Mouse (Mus musculus) heart, postnatal 36 days (tissue): ENCODE results near the gene Adamts4. TPM values are rescaled to one million over a fixed set of nuclear protein-coding genes. Genes with fewer than 3 reads are reported as not detected.

Experiments
- DNase-seq, 2 experiments: peaks; one replicate each; pipeline ENCODE4 v3.0.0; 2021 to 2022
- intact Hi-C: fragments of 180-260 bp; cut with DNase I; formaldehyde crosslinking; loops from one replicate; pipeline ENCODE4 v1.15.1; 2025
- total RNA-seq, 2 experiments: library from RNA; stranded (reverse); gene quantifications; 2 replicates each; pipeline ENCODE4 v1.2.3; 2021

The Adamts4 gene
- total RNA-seq, 2 experiments from 2014 or later = 0.50 to 0.92 TPM

DNA sequence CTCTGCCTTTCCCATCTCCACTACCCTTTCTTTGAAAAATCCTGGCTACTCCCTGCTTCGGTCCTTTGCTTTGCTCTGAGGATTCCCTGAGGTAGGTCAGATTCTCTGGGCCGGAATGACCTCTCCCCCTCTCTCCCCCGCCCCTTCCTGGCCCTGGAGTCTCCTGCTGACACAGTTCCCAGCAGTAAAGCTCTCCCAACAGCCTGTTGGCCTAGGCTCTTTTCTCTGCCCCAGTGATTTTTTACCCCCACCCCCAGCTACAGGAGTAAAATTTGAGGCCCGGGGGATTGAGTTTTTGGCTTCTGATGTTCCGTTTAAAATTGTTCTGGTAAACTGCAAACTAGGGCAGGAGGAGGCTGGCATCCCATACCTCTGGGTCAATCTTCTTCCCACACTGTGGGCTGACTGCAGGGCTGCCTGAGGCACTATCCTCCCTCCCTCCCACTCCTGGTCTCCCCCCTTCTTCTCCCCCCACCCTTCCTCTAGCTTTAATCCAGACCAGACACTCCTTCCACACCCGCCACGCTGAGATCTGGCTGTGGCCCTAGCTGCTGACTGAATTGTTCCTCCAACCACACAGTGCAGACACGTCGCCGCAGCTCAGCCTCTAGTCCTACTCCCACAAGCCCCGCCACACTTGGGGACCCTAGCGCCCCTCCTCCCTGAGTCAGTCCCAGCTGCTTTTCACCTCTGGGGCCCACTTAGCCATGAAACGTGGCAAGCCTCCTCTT lies 1.5 kb downstream of the Adamts4 start:
- intact Hi-C loops = no loop called here
- no peak for DNase-seq

DNA sequence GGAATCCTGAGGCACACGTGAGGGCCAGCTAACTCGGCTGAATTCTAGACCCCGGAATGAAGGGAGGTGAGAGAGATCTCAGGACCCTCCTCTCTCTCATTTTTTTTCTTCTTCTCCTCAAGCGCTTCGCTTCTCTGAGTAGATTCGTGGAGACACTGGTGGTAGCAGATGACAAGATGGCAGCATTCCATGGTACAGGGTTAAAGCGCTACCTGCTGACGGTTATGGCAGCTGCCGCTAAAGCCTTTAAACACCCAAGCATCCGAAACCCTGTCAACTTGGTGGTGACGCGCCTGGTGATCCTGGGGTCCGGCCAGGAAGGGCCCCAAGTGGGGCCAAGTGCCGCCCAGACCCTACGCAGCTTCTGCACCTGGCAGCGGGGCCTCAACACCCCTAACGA lies 2.2 kb downstream of the Adamts4 start:
- intact Hi-C loops = no loop called here
- no peak for DNase-seq

DNA sequence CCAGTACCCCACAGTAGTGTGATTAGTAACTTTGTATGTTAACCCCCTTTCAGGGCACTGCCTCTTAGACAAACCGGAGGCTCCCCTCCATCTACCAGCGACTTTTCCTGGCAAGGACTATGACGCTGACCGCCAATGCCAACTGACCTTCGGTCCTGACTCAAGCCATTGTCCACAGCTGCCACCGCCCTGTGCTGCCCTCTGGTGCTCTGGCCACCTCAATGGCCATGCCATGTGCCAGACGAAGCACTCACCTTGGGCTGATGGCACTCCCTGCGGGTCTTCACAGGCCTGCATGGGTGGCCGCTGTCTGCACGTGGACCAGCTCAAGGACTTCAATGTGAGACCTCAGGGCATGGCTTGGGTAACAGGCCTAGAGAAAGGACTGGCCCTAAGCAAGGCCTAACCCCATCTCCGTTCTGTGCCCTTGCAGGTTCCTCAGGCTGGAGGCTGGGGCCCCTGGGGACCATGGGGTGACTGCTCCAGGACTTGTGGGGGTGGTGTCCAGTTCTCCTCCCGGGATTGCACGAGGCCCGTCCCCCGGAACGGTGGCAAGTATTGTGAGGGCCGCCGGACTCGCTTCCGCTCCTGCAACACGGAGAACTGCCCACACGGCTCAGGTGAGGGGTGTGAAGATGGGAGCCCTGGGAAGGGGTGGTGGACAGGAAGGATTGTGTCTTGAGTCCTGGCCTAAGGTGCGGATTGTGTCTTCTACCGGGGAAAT lies 6.0 kb downstream of the Adamts4 start:
- DNase-seq = no peak
- intact Hi-C loops = loop anchor here (2.0 kb wide), 2 partner anchors 33 to 145 kb away; partner anchors contain the start of gene Tomm40l

DNA sequence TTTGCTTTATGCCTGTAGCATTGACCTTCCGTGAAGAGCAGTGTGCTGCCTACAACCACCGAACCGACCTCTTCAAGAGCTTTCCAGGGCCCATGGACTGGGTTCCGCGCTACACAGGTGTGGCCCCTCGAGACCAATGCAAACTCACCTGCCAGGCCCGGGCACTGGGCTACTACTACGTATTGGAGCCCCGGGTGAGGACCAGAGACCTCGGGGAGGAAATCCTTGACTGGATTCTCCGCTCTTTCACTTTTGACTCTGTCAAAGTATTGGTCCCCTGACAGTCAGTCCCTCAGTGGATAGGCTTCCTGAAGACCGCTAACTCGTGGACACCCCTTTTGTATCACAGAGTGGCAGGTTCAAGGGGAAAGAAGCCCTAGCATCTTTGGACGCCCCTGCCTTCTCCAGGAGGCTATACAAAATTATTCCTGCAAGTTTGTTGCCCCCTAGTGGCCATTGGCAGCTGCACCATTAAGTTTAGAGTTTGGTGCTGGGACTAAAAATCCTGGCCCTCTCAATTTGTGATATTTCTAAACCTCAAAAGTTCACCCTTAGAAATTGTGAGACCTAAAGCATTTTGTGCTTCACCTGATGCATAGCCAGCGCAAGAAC lies 6.8 kb downstream of the Adamts4 start:
- DNase-seq = peak; percentile 67 to 68
- intact Hi-C loops = loop anchor here (2.0 kb wide), 2 partner anchors 34 to 146 kb away; partner anchors contain the start of gene Tomm40l

DNA sequence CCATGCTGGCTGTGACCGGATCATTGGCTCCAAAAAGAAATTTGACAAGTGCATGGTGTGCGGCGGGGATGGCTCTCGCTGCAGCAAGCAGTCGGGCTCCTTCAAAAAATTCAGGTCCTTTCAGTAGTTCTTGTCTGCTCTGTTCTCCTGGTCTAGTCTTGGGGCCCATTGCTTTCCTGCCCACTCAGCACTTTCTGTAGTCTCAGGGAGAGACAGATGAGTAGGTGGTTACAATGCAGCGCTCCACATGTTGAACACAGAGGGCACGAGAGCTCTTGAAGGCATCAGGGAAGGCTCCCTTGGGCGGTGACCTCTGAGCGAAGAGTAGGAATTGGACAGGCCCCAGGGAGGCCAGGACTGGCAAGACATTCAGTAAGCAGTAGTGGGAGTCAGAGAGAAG lies 7.6 kb downstream of the Adamts4 start:
- intact Hi-C loops = loop anchor here (2.0 kb wide), 2 partner anchors 35 to 147 kb away; partner anchors contain the start of gene Tomm40l
- DNase-seq = no peak

DNA sequence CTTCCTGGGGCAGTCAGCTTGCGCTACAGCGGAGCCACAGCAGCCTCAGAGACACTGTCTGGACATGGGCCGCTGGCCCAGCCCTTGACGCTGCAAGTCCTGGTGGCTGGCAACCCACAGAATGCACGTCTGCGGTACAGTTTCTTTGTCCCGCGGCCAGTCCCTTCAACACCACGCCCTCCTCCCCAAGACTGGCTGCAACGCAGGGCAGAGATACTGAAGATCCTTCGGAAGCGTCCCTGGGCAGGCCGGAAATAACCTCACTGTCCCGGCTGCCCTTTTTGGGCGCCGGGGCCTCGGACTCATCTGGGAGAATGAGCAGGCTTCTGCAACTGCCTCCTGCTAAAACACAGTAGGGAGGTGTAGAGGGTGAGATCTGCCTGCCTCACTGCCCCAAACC lies 8.7 kb downstream of the Adamts4 start:
- intact Hi-C loops = no loop called here

DNA sequence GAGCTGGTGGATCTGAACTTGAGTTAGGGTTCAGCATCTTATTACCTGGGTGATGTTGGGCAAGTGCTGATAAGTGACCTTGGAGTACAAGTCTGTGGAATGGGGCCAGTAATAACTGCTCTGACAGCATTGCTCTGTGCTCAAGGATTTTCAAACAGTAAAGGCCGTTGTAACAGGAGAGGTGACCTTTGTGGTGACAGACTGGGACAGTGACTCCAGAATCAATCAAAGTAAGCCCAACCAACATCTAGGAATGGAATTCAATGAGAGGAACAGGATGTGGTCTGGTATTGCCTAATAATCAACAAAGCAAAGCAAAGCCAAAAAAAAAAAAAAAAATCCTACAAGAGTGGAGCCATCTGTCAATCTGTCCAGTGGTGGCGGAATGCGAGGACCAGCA lies 10.1 kb downstream of the Adamts4 start:
- no peak for DNase-seq
- intact Hi-C loops = no loop called here

More for the DNA sequence above, 8.7 kb downstream of the Adamts4 start:
- no peak for DNase-seq

DNA sequence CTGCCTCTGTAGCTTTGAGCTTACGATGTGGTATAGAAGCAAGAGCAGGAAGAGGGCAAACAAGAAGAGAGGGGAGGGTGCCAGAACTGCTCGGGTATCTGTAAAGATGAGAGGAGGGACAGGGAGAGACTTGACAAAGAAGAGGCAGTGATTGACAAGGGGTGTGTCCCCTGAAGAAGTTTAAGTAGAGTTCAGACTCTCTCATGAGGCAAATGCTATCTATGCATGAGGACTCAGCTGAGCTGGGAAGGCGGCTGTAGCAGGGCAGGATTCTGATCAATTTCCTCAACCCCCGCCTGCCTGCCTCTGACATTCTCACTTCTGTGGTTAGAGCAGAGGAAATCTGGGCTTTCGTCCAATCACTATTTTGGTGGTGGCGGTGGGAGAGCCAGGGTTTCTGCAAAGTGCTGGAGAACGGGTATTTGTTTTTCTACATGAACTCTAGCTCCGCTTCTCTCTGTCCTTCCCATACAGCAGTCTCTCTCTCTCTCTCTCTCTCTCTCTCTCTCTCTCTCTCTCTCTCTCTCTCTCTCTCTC lies 12.4 kb downstream of the Adamts4 start:
- peak; percentile 70 to 72 for DNase-seq
- intact Hi-C loops = no loop called here

DNA sequence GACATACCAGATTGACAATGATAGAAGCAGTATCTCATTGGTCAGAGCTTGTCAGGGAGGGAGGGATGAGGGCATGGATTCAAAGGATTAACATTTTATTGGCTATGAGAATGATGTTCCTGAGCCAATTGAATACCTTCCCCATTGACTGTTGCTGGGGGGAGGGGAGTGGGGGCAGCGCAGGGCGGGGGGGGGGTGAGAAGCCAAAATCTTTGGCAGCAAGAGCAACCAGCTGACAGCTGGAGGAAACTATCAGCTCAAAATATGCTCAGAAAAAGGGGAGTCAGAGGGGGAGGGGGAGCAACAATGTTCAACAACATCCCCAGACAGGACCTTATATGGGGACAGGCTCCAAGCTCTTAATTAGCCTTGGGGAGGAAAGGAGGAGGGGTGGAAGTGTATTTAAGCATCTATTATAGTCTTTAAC lies 13.0 kb downstream of the Adamts4 start:
- DNase-seq = no peak

DNA sequence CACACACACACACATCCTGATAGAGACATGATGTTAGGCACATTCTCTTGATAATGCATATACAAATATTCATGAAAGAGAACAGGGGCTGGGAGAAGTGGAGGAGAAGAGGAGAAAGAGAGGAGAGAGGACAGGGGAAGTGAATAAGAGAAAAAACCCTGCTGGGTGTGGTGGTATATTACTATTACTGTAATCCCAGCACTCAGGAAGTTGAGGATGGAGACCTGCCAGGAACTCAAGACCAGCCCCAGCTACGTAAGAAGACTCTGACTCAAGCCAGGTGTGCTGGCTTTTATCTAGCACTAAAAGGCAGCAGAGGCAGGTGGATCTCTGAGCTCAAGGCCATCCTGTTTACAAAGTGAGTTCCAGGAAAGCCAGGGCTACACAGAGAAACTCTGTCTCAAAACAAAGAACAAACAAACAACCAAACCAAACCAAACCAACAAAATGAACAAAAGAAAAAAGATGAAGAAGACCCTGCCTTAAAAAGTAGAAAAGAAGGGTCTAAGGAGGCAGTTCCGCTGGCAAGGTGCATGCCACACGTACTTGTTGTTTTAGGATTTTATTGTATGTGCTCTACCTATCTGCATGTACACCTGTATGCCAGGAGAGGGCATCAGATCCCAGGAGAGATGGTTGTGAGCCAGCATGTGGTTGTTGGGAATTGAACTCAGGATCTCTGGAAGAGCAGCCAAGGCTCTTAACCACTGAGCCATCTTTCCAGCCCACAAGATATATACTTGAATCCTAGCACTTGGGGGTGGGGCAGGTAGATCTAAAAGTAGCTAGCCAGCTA lies 13.6 kb downstream of the Adamts4 start:
- DNase-seq = no peak
- intact Hi-C loops = no loop called here

More for the DNA sequence above, 13.0 kb downstream of the Adamts4 start:
- intact Hi-C loops = no loop called here

DNA sequence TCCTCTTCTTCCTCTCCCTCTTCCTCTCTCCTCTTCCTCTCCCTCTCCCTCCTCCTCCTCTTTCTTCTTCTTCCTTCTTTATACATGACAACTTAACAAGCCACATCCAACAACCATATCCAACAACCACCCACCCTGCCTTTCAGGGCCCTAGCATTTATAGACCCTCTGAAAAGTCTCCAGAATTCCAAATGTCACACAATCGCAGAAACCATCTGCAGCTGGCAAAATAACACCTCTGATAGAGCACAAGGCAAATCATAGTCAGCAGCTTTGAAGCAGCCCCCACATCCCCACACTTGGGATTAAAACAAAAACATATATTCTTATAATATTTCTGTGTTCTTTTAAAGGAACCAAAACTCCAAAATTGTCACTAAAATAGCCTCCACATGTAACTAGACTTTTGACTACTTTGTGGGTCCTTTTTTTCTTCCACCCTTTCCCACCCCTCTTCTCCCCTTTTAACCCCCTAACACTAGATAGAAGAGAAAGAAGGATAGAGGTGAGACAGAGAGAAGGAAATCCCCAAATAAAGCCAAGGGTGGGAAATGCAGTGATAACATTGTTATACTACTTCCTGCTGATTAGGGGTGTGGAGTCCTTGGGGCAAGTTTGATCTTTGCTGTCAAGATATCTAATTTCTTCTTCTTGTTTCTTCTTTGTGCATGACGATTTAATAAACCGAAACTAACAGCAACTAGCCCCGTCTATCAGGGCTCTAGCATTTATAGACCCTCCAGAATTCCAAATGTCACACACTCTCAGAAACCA lies 15.9 kb downstream of the Adamts4 start:
- intact Hi-C loops = no loop called here
- no peak for DNase-seq

DNA sequence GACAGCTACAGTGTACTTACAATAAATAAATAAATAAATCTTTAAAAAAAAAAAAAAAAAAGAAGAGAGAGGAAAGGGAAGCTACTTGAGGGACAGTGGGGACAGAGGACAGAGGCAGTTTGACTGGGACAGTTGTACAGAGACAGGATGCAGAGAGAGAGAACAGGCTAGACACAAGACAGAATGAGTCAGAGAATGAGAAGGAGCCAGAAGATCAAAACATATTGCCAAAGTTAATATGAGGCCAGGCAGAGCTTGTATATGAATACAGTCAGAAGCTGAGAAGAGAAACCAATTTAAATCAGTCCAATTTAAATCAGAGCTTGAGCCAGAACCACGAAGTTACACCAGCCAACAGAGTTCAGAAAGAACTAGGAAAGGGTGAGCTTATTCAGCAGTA lies 18.1 kb downstream of the Adamts4 start:
- DNase-seq = no peak

DNA sequence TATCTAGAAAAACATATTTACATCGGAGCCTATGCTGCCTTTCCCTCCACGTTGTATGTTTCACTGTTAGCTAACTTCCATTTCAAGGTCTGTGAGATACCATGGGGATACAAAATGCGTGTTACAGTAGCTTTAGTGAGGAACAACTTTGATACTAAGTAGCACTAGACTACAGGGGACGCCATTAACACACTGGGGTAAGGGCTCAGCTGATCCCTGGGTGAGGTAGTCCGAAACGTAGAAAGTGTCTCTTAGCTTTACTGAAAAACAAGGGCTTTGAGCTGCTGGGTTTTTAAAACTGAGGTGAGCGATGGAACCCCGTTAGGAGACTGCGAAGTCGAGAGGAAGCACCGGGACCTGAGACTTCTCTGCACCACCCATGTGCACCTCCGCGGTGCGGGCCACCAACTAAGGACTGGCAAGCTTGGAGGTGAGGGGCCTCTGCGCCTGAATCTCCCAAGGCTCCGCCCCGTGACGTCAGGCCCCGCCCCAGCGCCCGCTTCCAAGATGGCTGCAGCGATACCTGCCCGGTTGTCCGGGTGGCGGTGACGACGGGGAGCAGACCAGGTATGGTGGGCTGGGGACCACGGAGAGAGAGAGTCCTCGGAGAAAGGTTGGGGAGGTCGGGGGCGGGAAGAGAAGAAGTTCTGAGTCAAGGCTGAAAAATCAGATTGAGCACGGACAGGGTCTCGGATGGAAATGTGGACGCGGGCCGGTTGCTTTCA lies 19.8 kb downstream of the Adamts4 start, which contains the start of gene B4galt3:
B4galt3 (plus strand) TSS at position 481 of the 725 bp plus-strand sequence.
- intact Hi-C loops = loop anchor here (2.0 kb wide), 1 partner anchor 23 kb away; no protein-coding TSS in a partner anchor
- DNase-seq = peak; percentile 98 to 99

More for the DNA sequence above, 18.1 kb downstream of the Adamts4 start:
- intact Hi-C loops = no loop called here

DNA sequence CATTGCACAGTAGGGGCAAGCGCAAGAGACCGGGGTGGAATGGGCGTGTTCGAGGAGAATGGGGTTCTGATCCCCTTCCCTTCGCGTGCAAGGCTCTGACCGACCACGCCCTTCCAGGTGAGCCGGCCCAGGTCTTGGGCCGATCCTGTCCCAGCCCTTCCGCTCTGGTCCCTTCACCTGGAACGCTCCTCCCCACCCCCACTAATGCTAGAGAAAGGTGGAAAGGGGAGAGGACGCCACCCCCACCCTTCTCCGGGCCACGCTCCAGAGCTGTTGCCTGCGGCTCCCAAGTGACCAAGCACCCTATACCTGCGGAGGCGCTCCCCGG lies 20.3 kb downstream of the Adamts4 start:
- DNase-seq = no peak
- intact Hi-C loops = loop anchor here (2.0 kb wide), 1 partner anchor 24 kb away; no protein-coding TSS in a partner anchor

DNA sequence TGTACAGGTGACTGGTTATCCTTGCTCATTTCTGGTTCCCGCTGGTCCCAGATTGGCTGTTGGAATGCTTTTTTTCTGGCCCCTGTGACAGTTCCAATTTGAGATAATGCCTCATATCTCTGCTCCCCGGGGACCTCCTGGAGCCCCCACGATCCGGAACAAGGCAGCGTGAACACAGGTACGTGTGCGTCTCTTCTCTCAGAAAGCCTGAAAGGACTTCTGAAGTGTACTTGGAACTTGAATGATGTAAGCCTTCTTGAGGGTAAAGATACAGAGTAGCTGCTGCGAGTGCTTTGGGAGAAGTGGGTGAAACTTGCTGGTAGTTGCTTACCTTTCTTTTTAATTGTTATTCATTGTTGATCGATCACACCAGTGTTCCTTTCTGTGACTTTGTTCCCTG lies 21.0 kb downstream of the Adamts4 start:
- intact Hi-C loops = loop anchor here (2.0 kb wide), 1 partner anchor 24 kb away; no protein-coding TSS in a partner anchor
- no peak for DNase-seq

DNA sequence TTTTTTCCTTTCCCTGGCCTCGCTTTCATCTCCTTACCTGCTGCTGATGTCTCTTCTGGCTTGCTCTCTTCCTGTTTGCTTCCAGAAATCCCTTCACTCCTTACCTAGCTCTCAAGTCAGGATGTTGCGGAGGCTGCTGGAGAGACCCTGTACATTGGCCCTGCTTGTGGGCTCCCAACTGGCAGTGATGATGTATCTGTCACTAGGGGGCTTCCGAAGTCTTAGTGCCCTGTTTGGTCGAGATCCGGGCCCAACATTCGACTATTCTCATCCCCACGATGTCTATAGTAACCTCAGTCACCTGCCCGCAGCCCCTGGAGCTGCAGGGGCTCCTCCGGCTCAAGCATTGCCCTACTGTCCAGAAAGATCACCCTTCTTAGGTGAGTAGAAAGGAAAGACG lies 21.4 kb downstream of the Adamts4 start:
- intact Hi-C loops = loop anchor here (2.0 kb wide), 1 partner anchor 25 kb away; no protein-coding TSS in a partner anchor
- no peak for DNase-seq

DNA sequence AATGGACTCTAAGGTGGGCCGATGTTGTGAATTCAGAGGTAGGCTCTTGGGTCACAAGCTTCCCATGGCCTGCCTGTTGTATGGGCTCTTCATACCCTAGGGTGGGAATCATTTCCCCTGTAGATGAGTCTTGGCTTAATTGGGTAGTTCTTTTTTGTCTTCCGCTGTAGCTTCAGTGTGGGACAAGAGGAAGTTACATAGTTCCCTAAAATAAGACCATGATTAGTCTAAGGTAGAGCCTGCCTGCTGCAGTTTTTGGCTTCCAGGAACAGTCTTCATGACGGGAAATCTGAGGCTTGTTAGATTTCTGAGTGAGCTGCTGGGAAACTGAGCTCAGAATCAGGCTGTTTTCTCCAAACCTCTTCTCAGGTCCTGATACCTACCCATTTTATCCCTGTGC lies 21.9 kb downstream of the Adamts4 start:
- no peak for DNase-seq
- intact Hi-C loops = no loop called here

DNA sequence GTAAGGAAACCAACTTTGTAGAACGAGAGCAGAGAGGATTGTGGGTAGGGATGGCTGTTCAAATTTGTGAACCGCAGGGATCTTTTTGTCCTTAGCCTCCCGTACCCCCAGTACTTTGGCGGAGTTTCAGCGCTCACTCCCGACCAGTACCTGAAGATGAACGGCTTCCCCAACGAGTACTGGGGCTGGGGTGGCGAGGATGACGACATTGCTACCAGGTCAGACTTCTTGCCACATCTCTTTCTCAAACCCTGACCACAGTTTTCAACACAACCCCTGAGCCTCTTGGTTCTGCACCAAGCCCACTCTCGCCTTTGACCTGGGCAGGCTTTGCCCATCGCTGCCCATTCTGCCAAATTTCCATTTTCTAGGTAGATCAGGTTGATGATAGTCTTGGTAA lies 23.9 kb downstream of the Adamts4 start:
- intact Hi-C loops = no loop called here
- DNase-seq = no peak
